ENCODE assay signal across 8 mouse cellular contexts in the genomic region with DNA sequence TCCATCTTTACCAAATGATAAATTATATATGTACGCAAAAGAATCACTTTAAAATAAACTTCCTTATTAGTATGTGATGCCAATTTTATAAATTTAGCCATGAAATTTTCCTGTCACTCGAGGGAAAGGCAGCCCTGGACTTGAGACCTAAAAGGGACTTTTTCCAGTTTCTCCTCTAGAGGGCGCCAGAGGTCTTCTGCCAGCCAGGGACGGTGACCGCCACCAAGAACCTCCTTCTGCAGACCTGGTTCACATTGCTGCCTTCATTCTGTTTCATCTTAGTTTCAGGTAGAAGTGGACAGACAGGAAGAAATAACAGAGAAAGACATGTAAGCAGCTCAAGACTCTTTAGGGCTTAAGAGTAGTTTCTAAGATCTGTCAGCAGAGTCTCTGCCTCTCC. TPM values are rescaled to one million over a fixed set of nuclear protein-coding genes. Genes with fewer than 3 reads are reported as not detected.
DNase-seq lines count a peak whose midpoint lies in the region; ATAC-seq lines count a peak whose summit lies in the region.

No protein-coding gene starts in this region.

- no peak overlapping the region for H3K4me3 ChIP-seq in kidney, embryonic 14.5 days (ENCODE audit: low read length)
- H3K4me3 ChIP-seq in limb, embryonic 15.5 days = no peak overlapping the region

- no peaks in the 10 kb centered on the region for H3K36me3 ChIP-seq in kidney, embryonic 14.5 days (ENCODE audit: control insufficient read depth, insufficient read depth, low read length)
- H3K36me3 ChIP-seq in limb, embryonic 15.5 days = no peaks in the 10 kb centered on the region

- peak; percentile 84 for DNase-seq in CD4-positive, CD25-positive, alpha-beta regulatory T cell, adult 2 months (ENCODE audit: low read depth, low spot score)
- peak; percentile 70 for DNase-seq in adrenal gland, adult 2 months
- DNase-seq in embryo, embryonic 11.5 days (ENCODE audit: low read depth, low spot score) = peak; percentile 71
- DNase-seq in heart, adult 8-10 months (ENCODE audit: low spot score) = peak; percentile 80
- peak; percentile 62 for DNase-seq in neural tube, embryonic 10.5 days (ENCODE audit: extremely low spot score, low spot score)
- DNase-seq in thymus, postnatal 14 days = peak; percentile 65

- peak; percentile 33; the same call in 1 of the 2 replicates for ATAC-seq in kidney, embryonic 14.5 days (ENCODE audit: low FRiP score, low TSS enrichment)
- no peak for ATAC-seq in limb, embryonic 15.5 days (ENCODE audit: insufficient number of reproducible peaks, low FRiP score, low TSS enrichment, low read depth)

- no peak overlapping the region; the same call in 1 of the 2 replicates for H3K27ac ChIP-seq in kidney, embryonic 14.5 days (ENCODE audit: low read depth, low read length)
- peak overlapping the region; percentile 70; the same call in 1 of the 2 replicates for H3K27ac ChIP-seq in limb, embryonic 15.5 days

- WGBS in kidney, embryonic 14.5 days = 0% methylated on average over 5 of the region's 5 CpGs
- WGBS in limb, embryonic 15.5 days = 2% methylated on average over 5 of the region's 5 CpGs

- no peak overlapping the region for H3K4me2 ChIP-seq in kidney, embryonic 14.5 days (replicated peaks; ENCODE audit: low read depth, low read length)
- no peak overlapping the region for H3K4me2 ChIP-seq in limb, embryonic 15.5 days

- H3K9ac ChIP-seq in kidney, embryonic 14.5 days (ENCODE audit: low read depth, low read length) = no peak overlapping the region
- no peak overlapping the region for H3K9ac ChIP-seq in limb, embryonic 15.5 days

- H3K27me3 ChIP-seq in kidney, embryonic 14.5 days (ENCODE audit: control insufficient read depth, insufficient read depth, low read length) = no peaks in the 10 kb centered on the region
- no peaks in the 10 kb centered on the region for H3K27me3 ChIP-seq in limb, embryonic 15.5 days

- H3K9me3 ChIP-seq in kidney, embryonic 14.5 days (ENCODE audit: control insufficient read depth, low read length) = no peaks in the 10 kb centered on the region
- no peaks in the 10 kb centered on the region for H3K9me3 ChIP-seq in limb, embryonic 15.5 days

- H3K4me1 ChIP-seq in kidney, embryonic 14.5 days (ENCODE audit: control insufficient read depth, insufficient read depth, low read length) = peaks cover 12% of the 10 kb centered on the region; the same call in 1 of the 2 replicates
- peaks cover 22% of the 10 kb centered on the region for H3K4me1 ChIP-seq in limb, embryonic 15.5 days

RNA-seq across cellular contexts. Expression of gene Nid2, which starts 44.6 kb away (rescaled TPM):
- total RNA-seq in adrenal gland, adult 2 months (2021) = 10 to 100 TPM; 10.8 to 14.9 TPM
- polyA plus RNA-seq in adrenal gland, adult 2 months (2012; rRNA removed) = 13.4 and 16.6 TPM in 2 replicates
- 10 to 100 TPM; 17.5 to 19.7 (median 18.4) TPM for total RNA-seq in heart, adult 8-10 months (2022)
- polyA plus RNA-seq in kidney, embryonic 14.5 days (2014; fragmentation: Nextera tagmentation; extraction: Ambion mirVana) = 74.3 and 95.7 TPM in 2 replicates
- polyA plus RNA-seq in limb, embryonic 15.5 days (2015; fragmentation: Nextera tagmentation; extraction: Ambion mirVana) = 91.1 and 100 TPM in 2 replicates
